Mouse (Mus musculus) stomach, embryonic 14.5 days (tissue): ENCODE measurements at regions not wholly inside any gene's neighbourhood (a gene's known extent, or its start where the extent isn't known, plus 50 kb on each side); places are given as distances from the start of the nearest gene placed in this dataset.

Experiments
- ATAC-seq: fragments of 200-750 bp; cut with Nextera tagmentation; 2 replicates; pipeline ENCODE4 v1.8.0; 2017; ENCODE audit warnings: low read depth, moderate TSS enrichment; ENCODE audit not compliant: insufficient number of reproducible peaks, insufficient read depth, low FRiP score
- H3K27ac ChIP-seq: fragments of 300-500 bp; sonication (generic); 2 replicates; pipeline ENCODE4 v1.5.1; 2014; ENCODE audit warnings: mild to moderate bottlenecking, low read length, moderate library complexity, mixed read lengths
- H3K27me3 ChIP-seq: fragments of 300-500 bp; sonication (generic); 2 replicates; pipeline ENCODE4 v1.6.1; 2014; ENCODE audit warnings: low read length, control low read depth, mixed read lengths; ENCODE audit not compliant: control insufficient read depth, insufficient read depth
- H3K36me3 ChIP-seq: fragments of 300-500 bp; sonication (generic); 2 replicates; pipeline ENCODE4 v1.6.1; 2014; ENCODE audit warnings: mild to moderate bottlenecking, control low read depth, low read length, moderate library complexity, mixed read lengths; ENCODE audit not compliant: control insufficient read depth, insufficient read depth
- H3K4me1 ChIP-seq: fragments of 300-500 bp; sonication (generic); 2 replicates; pipeline ENCODE4 v1.6.1; 2014; ENCODE audit warnings: low read length, control low read depth, mixed read lengths; ENCODE audit not compliant: control insufficient read depth, insufficient read depth
- H3K4me2 ChIP-seq: fragments of 300-500 bp; sonication (generic); replicated peaks from 2 replicates; pipeline ENCODE4 v1.6.1; 2014; ENCODE audit warnings: low read depth, low read length, control low read depth
- H3K4me3 ChIP-seq: fragments of 300-500 bp; sonication (generic); 2 replicates; pipeline ENCODE4 v1.5.1; 2014; ENCODE audit warnings: low read depth, low read length, control low read depth
- H3K9ac ChIP-seq: fragments of 300-500 bp; sonication (generic); replicated peaks from 2 replicates; pipeline ENCODE4 v1.6.1; 2014; ENCODE audit warnings: low read depth, mild to moderate bottlenecking, control low read depth, low read length, moderate library complexity, mixed read lengths
- H3K9me3 ChIP-seq: fragments of 300-500 bp; sonication (generic); 2 replicates; pipeline ENCODE4 v1.6.1; 2016; ENCODE audit warnings: low read depth, low read length, control low read depth; ENCODE audit not compliant: control insufficient read depth
- WGBS: fragments of 180-500 bp; shearing (Covaris S2); extraction: QIAGEN DNeasy Blood & Tissue Kit; methylation state at CpG from one replicate; pipeline ENCODE4 v1.1.7; 2014; 5-methylcytosine and 5-hydroxymethylcytosine counted together

DNA sequence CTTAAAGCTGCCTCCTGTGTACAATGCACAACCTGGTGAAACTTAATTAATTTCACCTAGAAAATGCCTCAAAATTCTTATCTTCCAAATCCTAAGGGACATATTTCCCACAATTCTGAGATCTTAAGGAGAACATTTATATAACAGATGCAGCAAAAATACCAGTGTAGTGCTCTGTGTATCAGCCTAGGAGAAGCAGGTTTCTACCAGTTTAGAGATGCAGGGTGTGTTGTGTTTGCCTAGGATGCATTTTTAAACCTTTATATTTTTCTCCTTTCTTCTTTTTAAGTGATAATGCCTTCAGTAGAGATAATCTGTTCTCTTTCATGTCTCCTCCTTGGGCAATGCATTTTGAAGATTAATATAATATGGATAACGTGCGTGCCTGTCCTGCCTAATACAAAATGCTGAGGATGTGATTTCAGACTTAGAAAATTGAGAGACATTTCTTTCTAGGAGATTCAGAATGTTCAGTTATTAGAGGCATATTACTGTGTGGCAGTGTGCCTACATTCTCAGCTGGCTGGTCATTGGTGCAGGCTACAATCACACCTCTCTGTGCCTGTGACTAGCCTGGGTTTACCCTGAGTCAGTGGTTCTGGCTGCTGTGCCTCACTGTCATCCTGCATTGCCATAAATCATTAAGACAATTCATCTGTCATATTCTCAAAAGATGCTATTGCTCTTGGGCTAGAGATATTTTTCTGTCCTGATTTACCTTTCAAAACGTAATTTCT lies 1268.1 kb downstream of the Hace1 start:
- Histone ChIP-seq H3K27ac (no peak overlapping the region), H3K4me3 (no peak overlapping the region), H3K36me3 (no peaks in the 10 kb centered on the region), H3K9me3 (no peaks in the 10 kb centered on the region), H3K4me1 (no peaks in the 10 kb centered on the region), H3K4me2 (no peak overlapping the region), H3K27me3 (no peaks in the 10 kb centered on the region), H3K9ac (no peak overlapping the region)
- no peak for ATAC-seq
- WGBS: 69% methylated on average over 3 of the region's 3 CpGs
